Mouse (Mus musculus): Measurements from ENCODE around the gene Trmt5. TPM values are rescaled to one million over a fixed set of nuclear protein-coding genes. Genes with fewer than 3 reads are reported as not detected.

Gene Trmt5
- total and polyA plus RNA-seq, 2 experiments from 2014 or later, result 12.7 to 13.9 TPM

DNA sequence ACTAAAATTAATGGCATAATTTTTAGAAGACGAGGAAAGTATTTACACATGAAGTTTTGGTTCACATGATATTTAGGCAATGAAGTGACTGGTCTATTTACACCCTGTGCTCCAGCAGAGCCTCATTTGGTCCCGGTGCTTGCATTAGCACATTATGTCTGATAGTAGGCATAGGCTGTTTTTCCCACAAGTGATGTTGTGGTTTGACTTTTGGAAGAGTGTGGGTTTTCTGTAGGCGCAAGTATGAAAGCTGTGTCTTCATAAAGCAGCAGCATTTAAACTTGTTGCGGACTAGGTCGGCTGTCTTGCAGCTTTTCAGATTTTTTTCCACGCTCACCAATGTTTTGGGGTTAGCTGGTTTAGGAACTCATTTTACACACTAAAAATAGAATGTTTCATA, 27.2 kb downstream of the Trmt5 start:
- H3K9me3 ChIP-seq (ENCODE audit: low read length), result no peaks in the 10 kb centered on the region
- ATAC-seq (no peak), DNase-seq (no peak)
- H3K4me2 ChIP-seq (ENCODE audit: low read depth), result no peak overlapping the region
- no peak overlapping the region for H3K9ac ChIP-seq
- H3K27me3 ChIP-seq (ENCODE audit: insufficient read depth, low read length), result no peaks in the 10 kb centered on the region
- H3K4me1 ChIP-seq (ENCODE audit: insufficient read depth), result no peaks in the 10 kb centered on the region
- no peaks in the 10 kb centered on the region for H3K36me3 ChIP-seq (ENCODE audit: insufficient read depth)
- H3K27ac ChIP-seq (ENCODE audit: low read depth, low read length), result no peak overlapping the region
- H3K4me3 ChIP-seq (ENCODE audit: low read depth, low read length), result no peak overlapping the region
- WGBS, result 91% methylated on average over 6 of the region's 6 CpGs
- TF ChIP-seq CTCF (IDR thresholded peaks at IDR 0.05; ENCODE audit: low read depth), result no peak

DNA sequence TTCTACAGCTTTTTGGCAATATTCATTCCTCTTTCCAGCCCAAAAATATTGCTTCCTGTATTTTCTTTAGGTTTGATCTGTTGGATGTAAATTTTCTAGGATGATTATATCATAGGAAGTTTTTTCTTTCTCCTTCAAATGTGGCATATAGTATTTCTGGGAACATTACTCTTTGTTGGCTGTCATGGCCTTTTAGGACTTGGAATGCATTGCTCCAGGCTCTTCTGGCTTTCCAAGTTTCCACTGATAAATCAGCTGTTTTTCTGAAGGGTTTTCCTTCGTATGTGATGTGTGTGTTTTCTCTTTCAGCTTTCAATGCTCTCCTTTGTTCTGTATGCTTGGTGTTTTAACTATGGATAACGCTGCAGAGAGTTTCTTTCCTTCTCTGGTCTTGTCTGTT, 31.5 kb downstream of the Trmt5 start:
- Histone ChIP-seq H3K27me3 (ENCODE audit: insufficient read depth, low read length) (no peaks in the 10 kb centered on the region), H3K27ac (ENCODE audit: low read depth, low read length) (no peak overlapping the region), H3K4me3 (ENCODE audit: low read depth, low read length) (no peak overlapping the region), H3K4me1 (ENCODE audit: insufficient read depth) (no peaks in the 10 kb centered on the region), H3K9ac (no peak overlapping the region), H3K9me3 (ENCODE audit: low read length) (no peaks in the 10 kb centered on the region), H3K4me2 (ENCODE audit: low read depth) (no peak overlapping the region), H3K36me3 (ENCODE audit: insufficient read depth) (no peaks in the 10 kb centered on the region)
- no peak for DNase-seq
- WGBS, result 55% methylated on average over 2 of the region's 2 CpGs
- ATAC-seq, result no peak
- TF ChIP-seq CTCF (IDR thresholded peaks at IDR 0.05; ENCODE audit: low read depth), result no peak

DNA sequence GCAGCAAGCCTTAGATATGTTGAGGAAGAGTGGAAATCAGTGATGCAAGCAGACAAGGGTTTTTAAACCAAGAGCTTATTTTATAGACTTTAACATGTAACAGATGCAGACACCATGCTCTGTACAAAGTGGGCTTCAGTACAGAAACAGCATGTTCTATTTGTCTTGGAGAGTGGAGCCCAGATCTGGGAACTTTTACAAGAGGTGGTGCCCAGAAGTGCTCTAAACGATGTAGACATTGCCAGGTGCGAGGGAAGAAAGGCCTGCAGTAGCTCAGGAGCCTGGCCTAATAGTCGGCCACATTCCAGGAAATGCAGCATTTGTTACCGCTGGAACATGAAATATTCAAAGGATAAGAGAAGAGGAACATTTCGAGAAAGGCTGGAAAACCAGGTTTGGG, 40.8 kb downstream of the Trmt5 start:
- DNase-seq (no peak), ATAC-seq (no peak)
- Histone ChIP-seq H3K4me2 (ENCODE audit: low read depth) (no peak overlapping the region), H3K9me3 (ENCODE audit: low read length) (no peaks in the 10 kb centered on the region), H3K9ac (no peak overlapping the region), H3K36me3 (ENCODE audit: insufficient read depth) (no peaks in the 10 kb centered on the region), H3K4me1 (ENCODE audit: insufficient read depth) (no peaks in the 10 kb centered on the region), H3K27me3 (ENCODE audit: insufficient read depth, low read length) (no peaks in the 10 kb centered on the region), H3K4me3 (ENCODE audit: low read depth, low read length) (no peak overlapping the region), H3K27ac (ENCODE audit: low read depth, low read length) (no peak overlapping the region)
- WGBS, result 76% methylated on average over 5 of the region's 5 CpGs
- TF ChIP-seq CTCF (IDR thresholded peaks at IDR 0.05; ENCODE audit: low read depth), result no peak

- TF ChIP-seq CTCF (IDR thresholded peaks at IDR 0.05; ENCODE audit: low read depth), result no peak
- no peaks in the 10 kb centered on the region for H3K9me3 ChIP-seq (ENCODE audit: low read length)
- H3K9ac ChIP-seq, result no peak overlapping the region
- H3K4me3 ChIP-seq (ENCODE audit: low read depth, low read length), result no peak overlapping the region
- no peak overlapping the region for H3K4me2 ChIP-seq (ENCODE audit: low read depth)
- ATAC-seq, result peak; percentile 97
- peak; percentile 74 for DNase-seq
- peak overlapping the region; percentile 66 for H3K27ac ChIP-seq (ENCODE audit: low read depth, low read length)
- H3K36me3 ChIP-seq (ENCODE audit: insufficient read depth), result no peaks in the 10 kb centered on the region; the same call in 1 of the 2 replicates
- H3K27me3 ChIP-seq (ENCODE audit: insufficient read depth, low read length), result no peaks in the 10 kb centered on the region
- WGBS, result 49% methylated on average over 10 of the region's 10 CpGs
- H3K4me1 ChIP-seq (ENCODE audit: insufficient read depth), result no peaks in the 10 kb centered on the region
These were observed 44.5 kb downstream of the Trmt5 start for GRCm38 (mm10) chr12:73241960-73242359.

DNA sequence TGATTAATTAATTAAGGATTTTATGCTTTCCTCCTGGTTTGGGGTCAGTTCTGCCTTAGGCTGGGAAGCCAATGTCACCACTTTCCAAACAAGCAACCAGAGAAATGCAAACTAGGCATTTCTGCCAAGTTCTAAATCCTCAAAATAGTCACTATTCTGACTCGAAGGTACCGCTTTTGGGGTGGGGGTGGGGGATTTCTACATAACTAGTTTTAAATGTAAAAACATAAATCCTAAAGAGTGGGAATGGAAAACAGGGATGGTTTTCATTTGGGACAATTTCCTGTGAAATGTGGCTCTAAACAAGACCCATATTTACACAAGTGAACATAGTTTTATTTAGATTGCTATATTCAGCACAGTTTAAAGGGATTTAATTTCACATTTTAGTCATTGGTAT, 53.9 kb downstream of the Trmt5 start:
- H3K27ac ChIP-seq (ENCODE audit: low read depth, low read length), result no peak overlapping the region
- H3K4me1 ChIP-seq (ENCODE audit: insufficient read depth), result no peaks in the 10 kb centered on the region
- TF ChIP-seq CTCF (IDR thresholded peaks at IDR 0.05; ENCODE audit: low read depth), result no peak
- H3K4me3 ChIP-seq (ENCODE audit: low read depth, low read length), result no peak overlapping the region
- no peaks in the 10 kb centered on the region for H3K36me3 ChIP-seq (ENCODE audit: insufficient read depth)
- no peak overlapping the region for H3K9ac ChIP-seq
- no peak overlapping the region for H3K4me2 ChIP-seq (ENCODE audit: low read depth)
- 57% methylated on average over 2 of the region's 2 CpGs for WGBS
- H3K27me3 ChIP-seq (ENCODE audit: insufficient read depth, low read length), result no peaks in the 10 kb centered on the region
- no peak for DNase-seq
- ATAC-seq, result no peak
- no peaks in the 10 kb centered on the region for H3K9me3 ChIP-seq (ENCODE audit: low read length)

GRCm38 (mm10) chr12:73231552-73231951, 55.0 kb downstream of the Trmt5 start:
- no peaks in the 10 kb centered on the region for H3K4me1 ChIP-seq (ENCODE audit: insufficient read depth)
- no peaks in the 10 kb centered on the region for H3K9me3 ChIP-seq (ENCODE audit: low read length)
- no peak overlapping the region for H3K4me3 ChIP-seq (ENCODE audit: low read depth, low read length)
- H3K4me2 ChIP-seq (ENCODE audit: low read depth), result no peak overlapping the region
- TF ChIP-seq CTCF (IDR thresholded peaks at IDR 0.05; ENCODE audit: low read depth), result no peak
- no peaks in the 10 kb centered on the region for H3K27me3 ChIP-seq (ENCODE audit: insufficient read depth, low read length)
- H3K36me3 ChIP-seq (ENCODE audit: insufficient read depth), result no peaks in the 10 kb centered on the region
- ATAC-seq (no peak), DNase-seq (no peak)
- H3K27ac ChIP-seq (ENCODE audit: low read depth, low read length), result no peak overlapping the region
- no peak overlapping the region for H3K9ac ChIP-seq

- H3K9me3 ChIP-seq (ENCODE audit: low read length), result no peaks in the 10 kb centered on the region
- no peak for TF ChIP-seq CTCF (IDR thresholded peaks at IDR 0.05; ENCODE audit: low read depth)
- DNase-seq (no peak), ATAC-seq (no peak)
- no peaks in the 10 kb centered on the region for H3K4me1 ChIP-seq (ENCODE audit: insufficient read depth)
- no peaks in the 10 kb centered on the region for H3K27me3 ChIP-seq (ENCODE audit: insufficient read depth, low read length)
- no peak overlapping the region for H3K9ac ChIP-seq
- no peak overlapping the region for H3K4me2 ChIP-seq (ENCODE audit: low read depth)
- no peak overlapping the region for H3K27ac ChIP-seq (ENCODE audit: low read depth, low read length)
- no peaks in the 10 kb centered on the region for H3K36me3 ChIP-seq (ENCODE audit: insufficient read depth)
- H3K4me3 ChIP-seq (ENCODE audit: low read depth, low read length), result no peak overlapping the region
These were observed 56.3 kb downstream of the Trmt5 start for GRCm38 (mm10) chr12:73230196-73230595.

Other genes starting within 250 kb of the Trmt5 start
- gene Six1, start 232.8 kb downstream of the Trmt5 start, total RNA-seq (2014; rRNA removed), result 0.62 and 0.77 TPM in 2 replicates
- 0.65 TPM in 2 replicates for gene Six1, start 232.8 kb downstream of the Trmt5 start, polyA plus RNA-seq (2015; fragmentation: Nextera tagmentation; extraction: Ambion mirVana)
- 0.31 and 0.43 TPM in 2 replicates for gene Six4, start 173.3 kb downstream of the Trmt5 start, total RNA-seq (2014; rRNA removed)
- 0.09 and 0.13 TPM in 2 replicates for gene Six4, start 173.3 kb downstream of the Trmt5 start, polyA plus RNA-seq (2015; fragmentation: Nextera tagmentation; extraction: Ambion mirVana)
- gene Mnat1, start 163.0 kb downstream of the Trmt5 start, total RNA-seq (2014; rRNA removed), result 14.8 and 16.1 TPM in 2 replicates
- gene Mnat1, start 163.0 kb downstream of the Trmt5 start, polyA plus RNA-seq (2015; fragmentation: Nextera tagmentation; extraction: Ambion mirVana), result 16.3 and 18.6 TPM in 2 replicates
- 9.8 and 20.2 TPM in 2 replicates for gene Slc38a6, start 69 bp upstream of the Trmt5 start, total RNA-seq (2014; rRNA removed)
- gene Slc38a6, start 69 bp upstream of the Trmt5 start, polyA plus RNA-seq (2015; fragmentation: Nextera tagmentation; extraction: Ambion mirVana), result 4.5 and 9.2 TPM in 2 replicates

All from forebrain, postnatal 0 days (tissue).